22 mouse cellular contexts compared by ENCODE assay signal in the genomic region with DNA sequence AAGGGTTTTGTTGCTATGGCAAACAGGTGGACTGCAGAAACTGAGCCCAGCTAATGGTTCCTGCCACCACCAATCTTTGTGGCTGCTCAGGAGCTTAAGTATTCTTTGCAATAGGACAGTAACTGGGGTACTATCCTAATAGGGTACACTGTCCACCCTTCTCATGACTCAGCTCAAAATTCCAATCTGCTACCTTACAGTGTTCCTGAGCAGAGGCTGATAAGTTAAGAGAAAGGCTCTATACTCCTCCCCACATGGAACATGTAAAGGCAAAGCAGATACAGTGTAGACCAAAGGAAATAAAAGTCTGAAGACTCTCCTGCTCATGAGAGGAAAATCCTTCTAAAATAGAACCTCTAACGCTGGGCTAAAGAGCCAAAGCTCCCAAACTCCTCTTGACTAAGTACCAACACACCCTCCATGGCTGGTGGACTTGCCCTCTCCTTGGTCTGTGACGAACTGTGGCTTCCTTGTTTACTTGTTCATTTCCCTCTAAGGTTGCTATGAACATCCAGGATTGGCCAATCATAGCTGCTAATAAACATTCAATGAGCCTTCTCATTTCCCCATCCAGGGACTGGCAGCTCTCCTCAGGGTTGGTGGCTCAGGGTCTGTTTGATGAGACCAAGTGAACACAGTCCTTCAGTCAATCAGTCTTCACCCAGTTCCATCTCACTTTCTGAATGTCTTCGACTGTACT. TPM values are rescaled to one million over a fixed set of nuclear protein-coding genes. Genes with fewer than 3 reads are reported as not detected.
"Had no signal": no experiment of that assay in that cellular context is flagged by ENCODE, and none has a peak within 500 bp of the region (broad histone marks: within the 10 kb centered on the region; RNA-seq: fewer than 3 reads in every experiment).

No protein-coding gene starts in this region.

- H3K27ac ChIP-seq: intestine, embryonic 15.5 days; layer of hippocampus, adult 2 months; limb, embryonic 13.5 days; midbrain, embryonic 13.5 days; stomach, embryonic 15.5 days had no signal

- ATAC-seq: intestine, embryonic 15.5 days; midbrain, embryonic 13.5 days had no signal

- H3K36me3 ChIP-seq: intestine, embryonic 15.5 days; limb, embryonic 13.5 days; midbrain, embryonic 13.5 days; stomach, embryonic 15.5 days had no signal

- H3K9ac ChIP-seq: intestine, embryonic 15.5 days; limb, embryonic 13.5 days; midbrain, embryonic 13.5 days; stomach, embryonic 15.5 days had no signal

- H3K4me2 ChIP-seq: intestine, embryonic 15.5 days; limb, embryonic 13.5 days; midbrain, embryonic 13.5 days; stomach, embryonic 15.5 days had no signal

- H3K4me3 ChIP-seq: intestine, embryonic 15.5 days; layer of hippocampus, adult 2 months; limb, embryonic 13.5 days; midbrain, embryonic 13.5 days; stomach, embryonic 15.5 days had no signal

- DNase-seq: kidney, adult 18-20 months; kidney, postnatal 10 days; kidney, postnatal 4 days; lung, adult 2 months; lung, postnatal 4 days; right cerebral cortex, postnatal 14 days; thymus, adult 2 months; thymus, postnatal 25 days had no signal

- H3K9me3 ChIP-seq: intestine, embryonic 15.5 days; limb, embryonic 13.5 days; midbrain, embryonic 13.5 days; stomach, embryonic 15.5 days had no signal

- H3K27me3 ChIP-seq: intestine, embryonic 15.5 days; limb, embryonic 13.5 days; midbrain, embryonic 13.5 days; stomach, embryonic 15.5 days had no signal

- H3K4me1 ChIP-seq: intestine, embryonic 15.5 days; midbrain, embryonic 13.5 days; stomach, embryonic 15.5 days had no signal

RNA-seq across cellular contexts. Expression of a gene that starts 19.6 kb away (rescaled TPM):
- total RNA-seq: layer of hippocampus, adult 2 months; layer of hippocampus, postnatal 14 days; left cerebral cortex, adult 18-20 months; left cerebral cortex, postnatal 36 days; midbrain, postnatal 0 days had no signal
- polyA plus RNA-seq: limb, embryonic 13.5 days; lung, adult 2 months; midbrain, postnatal 0 days; neural tube, embryonic 14.5 days; urinary bladder, adult 2 months had no signal

RNA-seq across cellular contexts. Expression of a gene that starts 27.6 kb away (rescaled TPM):
- total RNA-seq: layer of hippocampus, adult 2 months; layer of hippocampus, postnatal 14 days; left cerebral cortex, adult 18-20 months; left cerebral cortex, postnatal 36 days; midbrain, postnatal 0 days had no signal
- polyA plus RNA-seq: limb, embryonic 13.5 days; lung, adult 2 months; midbrain, embryonic 13.5 days; midbrain, postnatal 0 days; testis, adult 2 months had no signal

RNA-seq across cellular contexts. Expression of a gene that starts 46.8 kb away (rescaled TPM):
- total RNA-seq: layer of hippocampus, adult 2 months; layer of hippocampus, postnatal 14 days; left cerebral cortex, adult 18-20 months; left cerebral cortex, postnatal 36 days; midbrain, postnatal 0 days had no signal
- polyA plus RNA-seq: intestine, embryonic 15.5 days; kidney, embryonic 14.5 days; limb, embryonic 13.5 days; lung, adult 2 months; midbrain, embryonic 13.5 days; midbrain, postnatal 0 days; neural tube, embryonic 14.5 days; spleen, adult 2 months; stomach, embryonic 15.5 days; thymus, adult 2 months; urinary bladder, adult 2 months had no signal

RNA-seq across cellular contexts. Expression of a gene that starts 47.1 kb away (rescaled TPM):
- total RNA-seq: layer of hippocampus, adult 2 months; layer of hippocampus, postnatal 14 days; left cerebral cortex, adult 18-20 months; left cerebral cortex, postnatal 36 days; midbrain, postnatal 0 days had no signal
- polyA plus RNA-seq: intestine, embryonic 15.5 days; kidney, embryonic 14.5 days; limb, embryonic 13.5 days; lung, adult 2 months; midbrain, embryonic 13.5 days; midbrain, postnatal 0 days; neural tube, embryonic 14.5 days; spleen, adult 2 months; stomach, embryonic 15.5 days; thymus, adult 2 months; urinary bladder, adult 2 months had no signal

RNA-seq across cellular contexts. Expression of a gene that starts 47.9 kb away (rescaled TPM):
- total RNA-seq: layer of hippocampus, adult 2 months; layer of hippocampus, postnatal 14 days; left cerebral cortex, adult 18-20 months; left cerebral cortex, postnatal 36 days had no signal
- polyA plus RNA-seq: lung, adult 2 months; midbrain, embryonic 13.5 days; midbrain, postnatal 0 days; neural tube, embryonic 14.5 days; urinary bladder, adult 2 months had no signal
